Mouse (Mus musculus) thymus, adult 2 months (tissue): ENCODE results near the gene Pate2. TPM values are rescaled to one million over a fixed set of nuclear protein-coding genes. Genes with fewer than 3 reads are reported as not detected.

ENCODE experiments used
- DNase-seq: peaks from one replicate; pipeline ENCODE4 v3.0.0; 2021
- H3K27ac ChIP-seq: fragments of 200-500 bp; 2 replicates; pipeline ENCODE4 v1.5.1; 2012; ENCODE audit warnings: low read length, control low read depth; ENCODE audit not compliant: control insufficient read depth, insufficient read depth
- H3K27me3 ChIP-seq: fragments of 200-500 bp; 2 replicates; pipeline ENCODE4 v1.6.1; 2012; ENCODE audit warnings: mild to moderate bottlenecking, low read length, moderate library complexity, mixed read lengths; ENCODE audit not compliant: control insufficient read depth, insufficient read depth
- H3K36me3 ChIP-seq: fragments of 200-500 bp; 2 replicates; pipeline ENCODE4 v1.6.1; 2012; ENCODE audit warnings: mild to moderate bottlenecking, low read length, moderate library complexity; ENCODE audit not compliant: control insufficient read depth, insufficient read depth
- H3K4me1 ChIP-seq: fragments of 200-500 bp; replicated peaks from 2 replicates; pipeline ENCODE4 v1.6.1; 2012; ENCODE audit warnings: low read length; ENCODE audit not compliant: control insufficient read depth, insufficient read depth
- H3K4me3 ChIP-seq: fragments of 200-500 bp; 2 replicates; pipeline ENCODE4 v1.5.1; 2012; ENCODE audit warnings: mild to moderate bottlenecking, low read length, control low read depth, moderate library complexity; ENCODE audit not compliant: control insufficient read depth, insufficient read depth
- CTCF ChIP-seq: fragments of 200-500 bp; IDR thresholded peaks from 2 replicates; pipeline ENCODE4 v1.5.1; 2012; ENCODE audit warnings: mild to moderate bottlenecking, control low read depth, low read length, moderate library complexity, borderline replicate concordance; ENCODE audit not compliant: control insufficient read depth, poor library complexity, insufficient read depth; ENCODE audit errors: extremely low read depth
- POLR2A ChIP-seq: fragments of 200-500 bp; IDR thresholded peaks from 2 replicates; pipeline ENCODE4 v1.6.1; 2012; ENCODE audit warnings: mild to moderate bottlenecking, low read length, control low read depth, moderate library complexity; ENCODE audit not compliant: control insufficient read depth, poor library complexity, insufficient read depth; ENCODE audit errors: extremely low read depth
- WGBS: fragments of 180-500 bp; shearing (Covaris S2); methylation state at CpG from one replicate; pipeline ENCODE4 v1.1.7; 2018; 5-methylcytosine and 5-hydroxymethylcytosine counted together
- polyA plus RNA-seq: library from polyadenylated mRNA; depleted of rRNA; stranded (reverse); fragments of >200 nt; gene quantifications from 2 replicates; pipeline ENCODE4 v1.2.3, GENCODE M21; 2012; rRNA removed

Gene Pate2
- 0.33 and 0.49 TPM in 2 replicates for polyA plus RNA-seq

DNA sequence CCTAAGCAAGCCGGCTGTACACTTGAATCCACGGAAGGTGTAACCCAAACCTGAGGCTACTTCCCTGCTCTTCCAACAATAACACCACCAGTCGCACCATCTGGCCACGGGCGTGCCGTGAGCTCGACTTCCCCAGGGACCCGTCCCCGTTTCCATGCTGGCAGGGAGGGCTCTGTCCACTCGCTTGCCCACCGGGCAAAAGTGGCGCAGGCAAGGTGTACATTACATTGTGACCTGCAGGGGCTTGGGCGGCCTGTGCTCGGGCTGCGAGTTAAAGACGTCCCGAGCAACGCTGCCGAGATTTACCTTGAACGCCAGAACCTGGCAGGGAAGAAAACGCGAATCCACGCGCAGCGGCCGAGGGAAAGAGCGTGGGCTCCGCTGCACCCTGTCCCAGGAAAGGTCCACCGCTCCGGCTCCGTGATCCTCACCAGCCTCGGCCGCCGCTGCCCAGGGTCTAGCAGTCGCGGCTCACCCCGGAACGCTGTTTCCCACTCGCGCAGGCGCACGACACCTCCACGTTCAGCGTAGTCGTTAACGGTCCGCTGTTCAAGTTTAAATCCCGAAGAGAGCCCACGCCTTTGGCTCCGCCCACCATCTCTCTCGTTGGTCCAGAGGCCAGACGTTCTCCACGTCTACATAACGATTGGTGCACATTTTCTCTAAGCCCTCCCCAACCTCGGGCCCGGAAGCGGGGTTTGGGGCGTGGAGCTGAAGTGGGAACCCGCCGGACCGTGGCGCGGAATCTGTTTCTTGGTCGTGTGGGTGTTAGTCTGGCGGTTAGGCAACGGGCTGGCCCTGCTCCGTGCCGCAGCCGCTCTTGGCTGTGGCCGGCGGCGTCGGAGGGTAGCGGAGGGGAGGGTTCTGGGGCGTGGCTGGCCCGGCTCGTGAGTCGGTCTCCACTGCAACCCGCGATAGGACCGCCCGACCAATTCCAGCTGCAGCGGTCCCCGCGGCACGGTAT, at the start of gene Pate2, which contains the start of gene Hyls1:
Gene Pate2, plus strand, starts transcription at position 714 of the 964 bp plus-strand sequence.
Gene Hyls1, minus strand, starts transcription at position 828 of the 964 bp plus-strand sequence.
- TF ChIP-seq CTCF (peak; percentile 69), POLR2A (peak; percentile 87)
- Histone ChIP-seq H3K4me1 (no peaks in the 10 kb centered on the region), H3K4me3 (peak within 1 kb of the TSS; percentile 89), H3K36me3 (peaks cover 32% of the 10 kb centered on the region), H3K27ac (peak within 1 kb of the TSS; percentile 45), H3K27me3 (no peaks in the 10 kb centered on the region; the same call in 1 of the 2 replicates)
- WGBS = under 1% methylated on average over 86 of the region's 86 CpGs
- DNase-seq = peak; percentile 92

DNA sequence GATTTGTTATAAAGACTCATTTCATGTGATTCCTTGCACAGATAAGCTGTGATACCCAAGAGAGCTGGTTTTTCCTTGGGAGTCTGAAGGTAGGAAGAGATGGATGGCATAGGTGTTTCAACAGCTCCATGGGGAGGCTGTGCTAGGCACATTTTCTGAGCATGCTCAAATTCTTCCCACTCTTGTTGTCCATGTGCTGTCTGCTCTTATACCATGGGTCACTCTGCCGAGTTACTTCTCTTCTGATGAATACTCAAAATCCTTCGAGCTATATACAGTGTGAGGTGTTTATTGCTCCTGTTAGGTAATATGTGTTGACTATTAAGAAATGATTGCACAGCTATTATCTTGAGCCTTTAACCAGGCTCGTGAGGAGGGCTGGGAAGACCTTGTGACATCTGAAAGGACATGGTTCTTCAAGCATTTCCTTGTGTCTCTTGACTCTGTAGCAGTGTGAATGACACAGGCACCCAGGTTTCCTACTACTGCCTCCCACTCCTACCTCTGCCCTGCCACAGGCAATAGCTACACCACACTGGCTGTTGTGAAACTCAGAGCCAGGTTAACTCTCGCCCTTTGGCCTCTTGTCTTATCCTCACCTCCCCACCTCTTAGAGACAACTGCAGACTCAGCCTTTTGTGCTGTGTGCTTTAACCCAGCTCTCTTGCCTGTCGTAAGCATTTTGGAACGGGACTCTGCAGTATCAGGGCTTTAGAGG, 49.3 kb upstream of the Pate2 start:
- TF ChIP-seq CTCF = no peak
- no peak for TF ChIP-seq POLR2A
- Histone ChIP-seq H3K4me3 (no peak overlapping the region), H3K36me3 (no peaks in the 10 kb centered on the region), H3K27ac (no peak overlapping the region), H3K4me1 (no peaks in the 10 kb centered on the region), H3K27me3 (no peaks in the 10 kb centered on the region)
- DNase-seq = no peak
- 85% methylated on average over 6 of the region's 6 CpGs for WGBS

DNA sequence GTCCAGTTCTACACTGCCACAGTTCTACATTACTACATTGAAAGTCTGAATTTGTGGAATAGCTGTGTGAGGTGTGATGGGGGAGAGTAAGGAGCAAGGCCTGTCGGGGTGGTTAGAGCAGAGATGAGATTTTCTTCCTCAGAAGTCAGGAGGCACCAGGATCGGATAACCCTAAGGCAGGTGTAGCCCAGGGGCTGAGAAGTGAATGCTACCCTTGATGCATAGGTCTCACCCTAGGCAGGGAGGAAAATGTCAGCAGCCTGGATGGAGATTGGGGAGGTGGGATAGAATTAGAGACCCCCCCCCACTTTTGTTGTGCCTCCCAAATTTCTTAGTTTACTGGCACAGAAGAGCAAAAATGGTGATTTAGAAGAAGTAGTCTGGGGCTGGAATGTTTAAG, 47.8 kb upstream of the Pate2 start:
- 89% methylated on average over 2 of the region's 2 CpGs for WGBS
- H3K4me1 ChIP-seq = no peaks in the 10 kb centered on the region
- H3K36me3 ChIP-seq = no peaks in the 10 kb centered on the region
- no peak for DNase-seq
- TF ChIP-seq POLR2A = no peak
- TF ChIP-seq CTCF = no peak
- no peaks in the 10 kb centered on the region for H3K27me3 ChIP-seq
- H3K4me3 ChIP-seq = no peak overlapping the region
- H3K27ac ChIP-seq = no peak overlapping the region

DNA sequence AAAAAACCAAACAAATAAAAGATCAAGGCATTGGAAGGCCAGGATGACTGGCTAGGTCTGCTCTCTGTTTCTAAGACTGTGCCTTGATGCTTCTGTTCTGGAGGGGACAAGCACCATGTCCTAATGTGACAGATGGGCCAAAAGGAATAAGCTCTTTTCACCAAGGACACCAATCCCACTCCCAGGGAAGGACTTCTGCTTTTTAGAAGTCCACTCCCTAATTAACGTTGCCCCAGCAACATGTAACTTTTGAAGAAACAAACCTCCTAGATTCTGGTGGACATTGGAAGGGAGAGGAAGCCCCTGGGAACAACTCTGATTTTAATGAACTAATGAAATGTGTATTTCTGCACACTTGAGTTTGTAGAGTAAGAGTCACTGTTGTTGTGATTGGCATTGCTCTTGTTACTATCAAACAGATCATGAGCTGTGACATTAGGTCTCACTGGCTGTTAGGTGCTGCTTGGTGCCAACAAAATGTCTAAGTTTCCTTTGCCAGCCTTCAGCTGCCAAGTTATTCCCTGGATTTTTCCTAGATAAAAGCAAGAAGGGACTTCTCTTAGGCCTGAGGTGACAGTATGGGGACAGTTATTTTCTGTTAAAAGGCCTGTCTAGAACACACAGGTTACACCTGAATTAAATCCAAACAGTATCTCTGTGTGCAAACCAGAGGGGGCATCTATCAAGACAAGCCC, 47.1 kb upstream of the Pate2 start:
- H3K27ac ChIP-seq = no peak overlapping the region
- DNase-seq = no peak

GRCm38 (mm10) chr9:35523541-35523940, 46.5 kb upstream of the Pate2 start:
- Histone ChIP-seq H3K4me1 (no peaks in the 10 kb centered on the region), H3K4me3 (no peak overlapping the region), H3K27ac (no peak overlapping the region; the same call in 1 of the 2 replicates), H3K27me3 (no peaks in the 10 kb centered on the region), H3K36me3 (no peaks in the 10 kb centered on the region)
- 88% methylated on average over 5 of the region's 5 CpGs for WGBS
- TF ChIP-seq CTCF (no peak), POLR2A (no peak)
- no peak for DNase-seq

More for the DNA sequence above, 47.1 kb upstream of the Pate2 start:
- Histone ChIP-seq H3K4me3 (no peak overlapping the region), H3K4me1 (no peaks in the 10 kb centered on the region), H3K36me3 (no peaks in the 10 kb centered on the region), H3K27me3 (no peaks in the 10 kb centered on the region)
- TF ChIP-seq POLR2A (no peak), CTCF (no peak)
- WGBS = 53% methylated on average over 1 of the region's 1 CpGs
